In genomic region chr4:10204224-10204623, GRCm38 (mm10) we compare ENCODE assay signal across 23 mouse cellular contexts.
DNase-seq lines count a peak whose midpoint lies in the region; ATAC-seq lines count a peak whose summit lies in the region.
"Had no signal": no experiment of that assay in that cellular context is flagged by ENCODE, and none has a peak within 500 bp of the region (broad histone marks: within the 10 kb centered on the region; RNA-seq: fewer than 3 reads in every experiment).

No protein-coding gene starts in this region.

- DNase-seq in embryo, embryonic 11 days, result peak; percentile 50
- no peak for DNase-seq in embryo, embryonic 10 days (ENCODE audit: low spot score)
- DNase-seq in midbrain, embryonic 10.5 days (ENCODE audit: low spot score), result no peak
- DNase-seq in limb, embryonic 11.5 days (ENCODE audit: low spot score), result peak; percentile 59
- no peak for DNase-seq in spleen, postnatal 14 days (ENCODE audit: low spot score in 2 of 2)
- no peak for DNase-seq in MN1 (ENCODE audit: low spot score)
- DNase-seq: adrenal gland, postnatal 14 days; cerebellum, adult 11-12 months; cerebellum, adult 9-10 months; cerebellum, postnatal 25 days; gastrocnemius, postnatal 14 days; heart, postnatal 36 days had no signal

- ATAC-seq in midbrain, embryonic 12.5 days (ENCODE audit: low FRiP score, low read depth), result 0 out of 2 replicates have a peak, but pooled peaks have one; percentile 34
- peak; percentile 69 for ATAC-seq in limb, embryonic 11.5 days (ENCODE audit: insufficient number of reproducible peaks, low FRiP score, low TSS enrichment, low read depth)
- no peak for ATAC-seq in forebrain, embryonic 16.5 days
- ATAC-seq: activated CD4-positive, CD25-positive, alpha-beta regulatory T cell, adult 4 months; forebrain, embryonic 14.5 days; intestine, embryonic 16.5 days; Patski had no signal

- H3K27ac ChIP-seq in midbrain, embryonic 12.5 days (replicated peaks), result no peak overlapping the region
- no peak overlapping the region for H3K27ac ChIP-seq in midbrain, embryonic 10.5 days (replicated peaks)
- H3K27ac ChIP-seq in limb, embryonic 11.5 days (replicated peaks; ENCODE audit: low read depth, low read length), result peak overlapping the region; percentile 40; the same call in 1 of the 2 replicates
- no peak overlapping the region for H3K27ac ChIP-seq in forebrain, embryonic 16.5 days (ENCODE audit: low read length)
- H3K27ac ChIP-seq: embryonic facial prominence, embryonic 15.5 days; forebrain, embryonic 10.5 days; heart, embryonic 13.5 days; hindbrain, embryonic 13.5 days had no signal

- no peak overlapping the region for H3K4me2 ChIP-seq in midbrain, embryonic 12.5 days (replicated peaks)
- H3K4me2 ChIP-seq in limb, embryonic 11.5 days (ENCODE audit: low read depth, severe bottlenecking), result no peak overlapping the region
- no peak overlapping the region for H3K4me2 ChIP-seq in forebrain, embryonic 16.5 days (ENCODE audit: low read length)
- H3K4me2 ChIP-seq: embryonic facial prominence, embryonic 15.5 days; heart, embryonic 13.5 days; hindbrain, embryonic 13.5 days had no signal

- H3K9me3 ChIP-seq in midbrain, embryonic 12.5 days, result no peaks in the 10 kb centered on the region
- no peaks in the 10 kb centered on the region for H3K9me3 ChIP-seq in midbrain, embryonic 10.5 days (replicated peaks)
- peaks cover 2% of the 10 kb centered on the region; the same call in 1 of the 2 replicates for H3K9me3 ChIP-seq in limb, embryonic 11.5 days (ENCODE audit: control insufficient read depth, low read length)
- no peaks in the 10 kb centered on the region for H3K9me3 ChIP-seq in forebrain, embryonic 16.5 days (ENCODE audit: control insufficient read depth, low read length)
- H3K9me3 ChIP-seq: embryonic facial prominence, embryonic 15.5 days; forebrain, embryonic 10.5 days; heart, embryonic 13.5 days; hindbrain, embryonic 13.5 days had no signal

- H3K9ac ChIP-seq in midbrain, embryonic 12.5 days (replicated peaks), result no peak overlapping the region
- no peak overlapping the region for H3K9ac ChIP-seq in limb, embryonic 11.5 days (ENCODE audit: low read length)
- H3K9ac ChIP-seq in forebrain, embryonic 16.5 days (replicated peaks; ENCODE audit: low read depth, low read length), result no peak overlapping the region
- H3K9ac ChIP-seq: embryonic facial prominence, embryonic 15.5 days; heart, embryonic 13.5 days; hindbrain, embryonic 13.5 days had no signal

- no peaks in the 10 kb centered on the region for H3K4me1 ChIP-seq in midbrain, embryonic 12.5 days
- H3K4me1 ChIP-seq in midbrain, embryonic 10.5 days, result no peaks in the 10 kb centered on the region
- H3K4me1 ChIP-seq in limb, embryonic 11.5 days (ENCODE audit: control insufficient read depth, insufficient read depth, low read length), result no peaks in the 10 kb centered on the region
- H3K4me1 ChIP-seq in forebrain, embryonic 16.5 days (replicated peaks; ENCODE audit: control insufficient read depth, insufficient read depth, low read length), result peaks cover 2% of the 10 kb centered on the region
- H3K4me1 ChIP-seq: embryonic facial prominence, embryonic 15.5 days; forebrain, embryonic 10.5 days; heart, embryonic 13.5 days; hindbrain, embryonic 13.5 days had no signal

- H3K4me3 ChIP-seq in midbrain, embryonic 12.5 days, result no peak overlapping the region
- H3K4me3 ChIP-seq in midbrain, embryonic 10.5 days, result no peak overlapping the region
- no peak overlapping the region for H3K4me3 ChIP-seq in limb, embryonic 11.5 days (ENCODE audit: low read depth, low read length)
- no peak overlapping the region for H3K4me3 ChIP-seq in forebrain, embryonic 16.5 days (replicated peaks; ENCODE audit: low read length)
- H3K4me3 ChIP-seq: embryonic facial prominence, embryonic 15.5 days; erythroblast, embryonic 14.5 days; forebrain, embryonic 10.5 days; heart, embryonic 13.5 days; hindbrain, embryonic 13.5 days had no signal

- H3K27me3 ChIP-seq in midbrain, embryonic 12.5 days, result no peaks in the 10 kb centered on the region
- H3K27me3 ChIP-seq in midbrain, embryonic 10.5 days (ENCODE audit: low read depth, poor library complexity, severe bottlenecking), result no peaks in the 10 kb centered on the region
- H3K27me3 ChIP-seq in limb, embryonic 11.5 days (ENCODE audit: control insufficient read depth, insufficient read depth, low read length), result no peaks in the 10 kb centered on the region
- H3K27me3 ChIP-seq in forebrain, embryonic 16.5 days (replicated peaks; ENCODE audit: control insufficient read depth, insufficient read depth, low read length), result no peaks in the 10 kb centered on the region
- H3K27me3 ChIP-seq: embryonic facial prominence, embryonic 15.5 days; heart, embryonic 13.5 days; hindbrain, embryonic 13.5 days; Patski had no signal

- 90% methylated on average over 1 of the region's 1 CpGs for WGBS in midbrain, embryonic 12.5 days
- 85% methylated on average over 1 of the region's 1 CpGs for WGBS in midbrain, embryonic 10.5 days
- 76% methylated on average over 1 of the region's 1 CpGs for WGBS in limb, embryonic 11.5 days
- WGBS in forebrain, embryonic 16.5 days, result 89% methylated on average over 1 of the region's 1 CpGs

- H3K36me3 ChIP-seq in midbrain, embryonic 12.5 days, result no peaks in the 10 kb centered on the region
- no peaks in the 10 kb centered on the region for H3K36me3 ChIP-seq in midbrain, embryonic 10.5 days
- H3K36me3 ChIP-seq in limb, embryonic 11.5 days (ENCODE audit: control insufficient read depth, insufficient read depth, low read length), result no peaks in the 10 kb centered on the region
- no peaks in the 10 kb centered on the region for H3K36me3 ChIP-seq in forebrain, embryonic 16.5 days (ENCODE audit: control insufficient read depth, insufficient read depth)
- H3K36me3 ChIP-seq: embryonic facial prominence, embryonic 15.5 days; forebrain, embryonic 10.5 days; heart, embryonic 13.5 days; hindbrain, embryonic 13.5 days had no signal

Comparison
In these comparisons a context has a peak if more than half of its experiments do, and no peak if none do; other contexts are left out.
1. DNase-seq: peak in embryo, embryonic 11 days (single experiment) and limb, embryonic 11.5 days (single experiment); none in embryo, embryonic 10 days (single experiment), midbrain, embryonic 10.5 days (single experiment), spleen, postnatal 14 days (0 of 2) and MN1 (single experiment).